Mouse (Mus musculus): ENCODE measurements around the gene Kti12.

The Kti12 gene

GRCm38 (mm10) chr4:108866806-108867205, 19.2 kb downstream of the Kti12 start:
- in situ Hi-C loops (cut with MboI, MseI): loop anchor here (5.0 kb wide), 1 partner anchor 295 kb away; no protein-coding TSS in a partner anchor

DNA sequence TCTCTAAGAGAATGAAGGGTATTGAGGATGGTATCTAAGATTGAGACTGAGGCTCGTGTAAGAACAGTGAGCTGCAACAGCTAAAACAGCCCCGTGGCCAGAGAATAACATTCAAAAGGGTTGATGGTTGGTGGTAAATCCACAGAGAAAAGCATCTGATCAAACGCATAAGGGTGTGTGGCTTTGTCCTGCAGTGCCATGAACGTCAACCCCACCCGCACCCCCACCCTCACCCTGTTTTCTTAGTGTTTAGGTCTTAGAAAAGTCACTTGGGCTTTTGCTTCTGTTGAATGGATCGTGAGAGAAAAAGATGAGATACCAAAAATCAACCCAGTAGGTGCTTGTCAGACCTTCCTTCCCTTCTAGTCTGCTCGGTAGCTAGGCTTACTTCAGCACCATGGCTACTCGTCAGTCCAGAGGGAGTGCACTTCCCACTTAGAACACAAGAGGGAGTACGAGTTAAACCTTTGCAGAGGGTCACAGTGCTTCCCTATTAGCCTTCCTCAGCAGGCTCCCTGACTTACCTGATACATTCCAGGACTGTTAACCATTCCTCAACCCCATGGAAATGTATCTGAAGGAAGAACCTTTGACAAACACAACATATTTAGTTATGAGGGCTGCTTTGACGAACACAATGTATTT, 22.3 kb downstream of the Kti12 start:
- in situ Hi-C loops (cut with MboI, MseI): loop anchor here (5.0 kb wide), 2 partner anchors 107 to 292 kb away; no protein-coding TSS in a partner anchor

DNA sequence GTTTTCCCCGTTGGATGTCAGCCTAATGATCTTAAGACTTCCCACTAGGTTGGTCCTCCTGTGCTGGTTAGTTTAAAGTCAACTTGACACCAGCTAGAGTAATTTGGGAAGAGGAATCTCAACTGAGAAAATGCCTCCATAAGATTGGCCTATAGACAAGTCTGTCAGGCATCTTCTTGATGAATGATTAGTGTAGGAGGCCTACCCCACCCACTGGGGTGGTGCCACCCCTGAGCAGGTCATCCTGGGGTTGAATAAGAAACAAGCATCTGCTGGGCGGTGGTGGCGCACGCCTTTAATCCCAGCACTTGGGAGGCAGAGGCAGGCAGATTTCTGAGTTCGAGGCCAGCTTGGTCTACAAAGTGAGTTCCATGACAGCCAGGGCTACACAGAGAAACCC, 26.2 kb downstream of the Kti12 start:
- in situ Hi-C loops (cut with MboI, MseI): loop anchor here (5.0 kb wide), 1 partner anchor 104 kb away; no protein-coding TSS in a partner anchor

- in situ Hi-C loops (cut with MboI, MseI): no loop called here
Measured at GRCm38 (mm10) chr4:108877901-108878300, 30.3 kb downstream of the Kti12 start.

DNA sequence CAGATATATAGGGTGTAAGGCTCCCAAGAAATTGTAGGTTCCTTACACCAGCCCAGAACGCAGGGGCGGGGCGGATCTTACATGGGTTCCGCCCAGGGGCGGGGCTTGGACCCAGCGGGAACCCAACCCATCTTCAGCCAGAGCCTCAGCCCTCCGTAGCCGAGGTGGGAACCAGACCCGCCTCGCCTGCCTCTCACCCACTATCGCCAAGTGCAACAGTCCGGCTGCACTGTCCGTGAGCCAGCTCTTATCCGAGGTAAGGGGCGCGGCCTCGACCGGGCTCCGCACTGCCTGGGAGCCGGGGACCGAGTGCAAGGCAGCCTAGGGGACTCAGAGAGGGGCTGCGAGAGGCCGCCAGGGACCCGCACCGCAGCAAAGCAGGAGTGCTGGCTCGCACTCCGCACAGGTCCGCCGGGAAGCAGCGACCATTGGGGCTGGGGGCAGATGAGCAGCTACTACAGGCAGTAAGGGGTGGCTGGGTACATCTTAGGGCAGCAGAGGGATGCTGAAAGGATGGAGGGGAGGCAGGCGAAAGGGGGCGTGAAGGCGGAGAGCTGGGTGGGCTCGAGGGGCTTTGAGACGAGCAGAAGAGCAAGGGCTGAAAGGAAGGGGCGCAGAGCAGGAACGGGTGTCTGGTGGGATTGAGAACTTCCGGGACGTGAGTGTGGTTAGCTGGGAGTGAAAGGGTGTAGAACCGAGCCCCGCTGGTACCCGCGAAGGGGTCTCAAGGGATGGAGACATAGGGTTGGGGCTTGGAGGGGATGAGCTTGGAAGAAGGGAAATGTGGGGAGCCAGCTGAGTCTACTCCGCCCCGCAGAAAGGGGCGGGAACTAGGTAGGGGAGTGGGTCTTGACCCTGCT, 31.6 kb downstream of the Kti12 start, which contains the start of gene Rab3b:
Rab3b (plus strand) TSS at position 101 of the 860 bp plus-strand sequence.
- in situ Hi-C loops (cut with MboI, MseI): no loop called here

- in situ Hi-C loops (cut with MboI, MseI): no loop called here
Measured at GRCm38 (mm10) chr4:108883815-108884214, 36.2 kb downstream of the Kti12 start.

GRCm38 (mm10) chr4:108887456-108887855, 39.9 kb downstream of the Kti12 start:
- in situ Hi-C loops (cut with MboI, MseI): no loop called here

DNA sequence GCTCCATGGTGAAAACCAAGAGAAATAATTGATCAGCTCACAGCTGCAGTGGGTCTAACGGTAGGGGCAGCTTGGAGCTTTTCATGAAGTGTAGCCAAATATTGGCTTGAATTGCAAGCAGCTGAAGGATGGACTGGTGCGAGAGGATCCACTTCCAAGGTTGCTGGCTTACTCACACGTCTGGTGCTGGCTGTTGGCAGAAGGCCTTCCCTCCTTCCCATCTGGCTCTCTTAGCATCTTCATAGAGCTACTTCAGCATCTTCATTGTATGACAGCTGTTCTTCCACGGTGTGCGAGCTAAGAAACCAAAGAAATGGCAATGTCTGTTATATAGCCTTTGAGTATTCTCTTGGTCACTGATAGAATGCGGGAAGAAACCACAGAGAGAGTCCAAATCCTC, 43.3 kb downstream of the Kti12 start:
- in situ Hi-C loops (cut with MboI, MseI): no loop called here

Measured in T-helper 2 cell (primary cell).